Mouse (Mus musculus): ENCODE measurements around the gene Ubp1.

Gene Ubp1
- long read RNA-seq, experiment 1, partial matches to known transcripts = 11 of 24 reads
- long read RNA-seq, experiment 1, other reads (novel, unspliced or antisense) = 10 of 24 reads
- long read RNA-seq, experiment 2, partial matches to known transcripts = 16 of 32 reads
- long read RNA-seq, experiment 2, other reads (novel, unspliced or antisense) = 13 of 32 reads

DNA sequence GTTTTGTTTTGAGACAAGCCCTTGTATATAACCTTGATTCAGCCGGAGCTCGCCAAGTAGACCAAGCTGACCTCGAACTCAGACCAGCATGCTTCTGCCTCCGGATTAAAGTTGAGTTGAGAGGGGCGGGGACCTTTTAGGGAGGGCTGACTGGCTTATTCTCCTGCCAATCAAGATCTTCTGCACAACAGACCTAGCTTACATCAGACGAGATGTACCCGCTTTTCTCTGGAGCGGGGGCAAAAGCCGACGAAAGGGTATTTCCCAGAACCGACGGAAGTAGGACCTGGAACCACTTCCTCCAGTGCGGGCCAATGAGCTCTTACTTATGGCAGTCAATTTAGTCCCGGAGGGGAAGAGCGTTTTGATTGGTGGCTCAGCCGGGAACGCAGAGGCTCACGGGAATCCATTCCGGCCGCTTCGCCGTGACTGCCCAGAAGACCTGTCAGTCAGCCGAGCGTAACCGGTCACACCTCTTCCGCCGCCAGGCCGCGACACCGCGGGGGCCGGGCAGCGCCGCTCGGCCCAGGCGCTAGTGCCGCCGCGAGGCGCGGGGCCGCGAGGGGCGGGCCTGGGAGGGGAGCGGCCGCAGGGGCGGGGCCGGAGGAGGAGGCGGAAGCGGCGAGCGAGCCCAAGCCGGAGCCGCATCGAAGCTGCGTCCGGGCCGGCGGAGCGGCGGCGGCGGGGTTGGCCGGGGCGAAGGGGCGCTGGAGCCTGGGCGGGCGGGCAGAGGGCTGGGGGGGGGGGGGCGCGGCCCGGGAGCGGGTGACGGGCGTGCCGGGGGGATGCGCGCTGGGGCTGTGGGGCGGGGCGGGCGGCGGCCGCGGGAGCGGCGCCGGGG is at the start of gene Ubp1:
Gene Ubp1 (plus strand): TSS at position 401 of the 841 bp plus-strand sequence.
- intact Hi-C loops (cut with DNase I) = no loop called here

DNA sequence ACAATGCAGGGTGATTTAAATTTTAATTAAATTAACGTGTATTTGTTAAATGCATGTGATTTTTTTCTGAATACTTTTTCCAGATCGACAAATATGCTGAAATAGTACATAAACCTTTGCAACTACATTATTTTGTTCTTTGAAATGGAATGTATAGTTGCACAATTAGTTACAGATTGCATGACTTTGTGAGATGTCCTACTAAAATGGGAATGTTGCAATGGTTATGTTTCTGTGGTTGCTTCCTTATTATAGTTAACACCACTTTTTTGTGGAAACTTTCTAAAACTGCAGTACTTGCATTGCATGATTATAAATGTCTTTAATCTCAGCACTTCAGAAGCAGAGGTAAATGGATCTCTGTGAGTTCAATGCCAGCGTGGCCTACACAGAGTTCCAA is 35.8 kb upstream of the Ubp1 start:
- intact Hi-C loops (cut with DNase I) = no loop called here

DNA sequence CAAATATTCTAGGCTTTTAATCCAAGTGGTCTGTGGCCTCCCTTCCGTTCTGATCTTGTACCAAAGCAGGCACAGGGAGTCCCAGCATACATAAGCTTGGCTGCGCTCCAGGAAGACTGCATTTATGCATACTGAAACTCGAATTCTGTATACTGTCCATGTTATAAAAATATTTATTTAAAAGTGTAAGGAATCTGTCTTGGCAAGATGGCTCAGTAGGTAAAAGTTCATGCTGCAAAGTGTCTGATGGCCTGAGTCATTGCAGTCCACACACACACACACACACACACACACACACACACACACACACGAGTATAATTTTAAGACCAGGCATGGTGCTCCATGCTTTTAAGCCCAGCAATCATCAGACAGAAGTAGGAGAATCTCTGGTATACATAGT is 27.6 kb upstream of the Ubp1 start:
- intact Hi-C loops (cut with DNase I) = loop anchor here (5.0 kb wide), 1 partner anchor 161 kb away; the partner anchor contains the start of gene Clasp2

DNA sequence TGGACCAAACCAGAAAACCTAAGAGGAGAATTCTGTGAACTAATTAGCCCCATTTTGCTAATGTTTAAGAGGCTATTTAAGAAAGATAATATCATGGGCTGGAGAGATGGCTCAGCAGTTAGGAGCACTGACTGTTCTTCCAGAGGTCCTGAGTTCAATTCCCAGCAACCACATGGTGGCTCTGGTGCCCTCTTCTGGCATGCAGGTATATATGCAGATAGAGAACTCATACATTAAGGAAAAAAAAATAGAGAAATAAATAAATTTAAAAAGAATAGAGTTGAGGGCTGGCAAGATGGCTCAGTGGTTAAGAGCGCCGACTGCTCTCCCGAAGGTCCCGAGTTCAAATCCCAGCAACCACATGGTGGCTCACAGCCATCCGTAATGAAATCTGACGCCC is 26.4 kb upstream of the Ubp1 start:
- intact Hi-C loops (cut with DNase I) = loop anchor here (5.0 kb wide), 1 partner anchor 162 kb away; the partner anchor contains the start of gene Clasp2

DNA sequence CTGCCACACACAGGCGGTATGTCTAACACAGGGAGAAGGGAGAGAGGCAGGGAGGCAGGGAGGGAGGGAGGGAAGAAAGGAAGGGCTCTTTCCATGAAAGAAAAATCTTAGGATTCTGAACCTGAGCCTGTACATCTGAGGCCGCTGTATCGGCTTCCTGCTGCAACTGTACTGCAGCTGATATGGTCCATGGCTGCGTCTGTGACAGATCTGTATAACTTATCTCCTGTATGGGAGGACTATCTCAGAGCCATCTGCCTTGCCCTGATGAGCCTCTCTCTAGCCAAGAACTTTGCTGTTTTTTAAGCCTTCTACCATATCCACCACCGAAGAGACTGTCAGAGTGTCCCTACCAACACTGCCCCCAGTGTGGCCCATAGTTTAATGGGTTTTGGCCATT is 14.9 kb upstream of the Ubp1 start:
- intact Hi-C loops (cut with DNase I) = no loop called here

DNA sequence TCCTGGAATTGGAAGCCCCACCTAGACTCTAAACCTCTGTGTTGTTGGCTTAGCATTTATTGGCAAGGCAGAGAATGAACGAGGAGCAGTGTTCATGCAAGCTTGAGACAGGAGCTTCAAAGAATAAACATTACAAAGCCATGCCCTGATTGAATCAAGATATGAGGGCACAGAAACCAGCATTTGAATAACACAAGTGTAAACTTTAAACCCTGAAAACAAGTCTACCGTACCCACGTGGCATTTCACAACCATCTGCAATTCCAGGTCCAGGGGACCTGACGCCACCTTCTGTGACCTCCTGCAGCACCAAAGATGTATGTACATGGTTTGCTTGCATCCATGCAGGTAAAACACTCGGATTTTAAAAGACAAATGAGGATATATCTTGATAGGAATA is 8.1 kb upstream of the Ubp1 start:
- intact Hi-C loops (cut with DNase I) = no loop called here

DNA sequence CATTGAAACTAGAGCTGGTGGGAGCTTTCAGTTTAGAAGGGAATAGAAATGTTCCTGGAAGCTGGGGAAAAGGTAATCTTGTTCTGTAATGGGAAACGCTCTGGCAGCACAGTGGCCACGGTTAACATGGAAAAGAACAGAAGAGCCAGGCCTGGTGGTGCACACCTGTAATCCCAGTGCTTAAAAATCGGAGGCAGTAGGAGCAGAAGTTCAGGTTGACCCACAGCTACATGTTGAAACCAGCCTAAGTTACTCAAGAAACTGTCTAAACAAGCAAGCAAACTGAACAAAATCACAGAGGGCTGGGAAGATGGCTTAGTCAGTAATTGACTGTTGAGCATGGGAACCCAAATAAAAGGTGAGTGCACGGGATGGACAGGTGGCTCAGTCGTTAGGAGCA is 5.9 kb upstream of the Ubp1 start:
- intact Hi-C loops (cut with DNase I) = no loop called here

DNA sequence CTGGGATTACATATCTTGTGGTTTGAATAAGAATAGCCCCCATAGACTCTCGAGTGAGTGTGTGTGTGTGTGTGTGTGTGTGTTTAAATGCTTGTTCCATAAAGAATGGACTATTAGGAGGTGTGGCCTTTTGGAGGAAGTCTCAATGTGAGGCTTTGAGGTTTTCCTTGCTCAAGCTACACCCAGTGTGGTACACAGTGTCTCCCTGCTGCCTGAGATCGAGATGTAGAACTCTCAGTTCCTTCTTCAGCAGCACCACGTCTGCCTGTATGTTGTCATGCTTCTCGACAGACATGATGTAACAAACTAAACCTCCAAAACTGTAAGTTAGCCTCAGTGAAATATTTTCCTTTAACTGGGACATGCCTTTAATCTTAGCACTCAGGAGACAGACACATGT is 2.1 kb upstream of the Ubp1 start:
- intact Hi-C loops (cut with DNase I) = no loop called here

DNA sequence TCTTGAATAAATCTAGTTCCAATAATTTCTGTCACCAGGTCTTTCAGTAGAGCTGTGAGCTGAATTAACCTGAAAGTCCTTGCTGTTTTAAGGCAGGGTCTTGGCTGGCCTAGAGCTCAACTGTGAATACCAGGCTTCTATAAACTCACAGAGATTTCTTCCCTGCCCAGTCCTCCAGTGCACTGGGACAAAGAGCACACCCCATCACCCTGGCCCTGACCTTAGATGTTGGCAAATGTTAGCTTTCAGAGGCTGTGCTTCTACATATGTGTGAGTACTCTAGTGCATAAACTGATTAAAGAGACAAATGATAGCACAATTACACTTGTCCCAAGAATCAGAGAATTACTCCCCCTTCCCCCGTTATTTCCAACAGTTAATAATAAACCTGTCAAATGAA is 1.1 kb upstream of the Ubp1 start:
- intact Hi-C loops (cut with DNase I) = no loop called here

DNA sequence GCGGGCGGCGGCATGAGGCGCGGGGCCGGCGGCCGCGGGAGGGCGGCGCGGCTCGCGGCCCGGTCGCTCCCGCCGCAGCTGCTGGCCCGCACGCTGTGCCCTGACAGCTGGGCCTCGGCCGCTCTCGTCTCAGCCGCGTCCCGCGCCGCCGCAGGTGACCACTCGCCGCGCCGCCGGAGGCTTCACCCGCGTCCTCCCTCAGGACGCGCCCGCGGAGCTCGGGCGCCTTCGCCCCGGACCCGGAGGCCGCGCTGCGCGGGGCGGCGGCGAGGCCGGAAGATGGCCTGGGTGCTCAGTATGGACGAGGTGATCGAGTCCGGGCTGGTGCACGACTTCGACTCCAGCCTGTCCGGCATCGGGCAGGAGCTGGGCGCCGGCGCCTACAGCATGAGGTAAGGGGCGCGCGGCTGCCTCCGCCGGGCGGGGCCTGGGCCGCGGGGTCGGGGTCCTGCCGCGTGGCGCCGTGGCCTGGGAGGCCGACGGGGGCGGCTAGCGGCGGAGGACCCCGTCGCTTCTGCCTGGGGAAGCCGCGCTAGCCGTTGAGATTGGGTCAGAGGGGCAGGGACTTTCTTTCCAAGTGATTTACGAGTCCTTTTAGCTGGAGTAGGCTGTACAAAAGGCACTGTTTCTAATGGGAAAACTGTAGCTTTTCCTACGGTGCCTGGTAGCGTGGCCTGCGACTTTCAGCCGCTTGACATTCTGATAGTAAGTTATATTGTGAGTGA is 803 bp downstream of the Ubp1 start:
- intact Hi-C loops (cut with DNase I) = no loop called here

DNA sequence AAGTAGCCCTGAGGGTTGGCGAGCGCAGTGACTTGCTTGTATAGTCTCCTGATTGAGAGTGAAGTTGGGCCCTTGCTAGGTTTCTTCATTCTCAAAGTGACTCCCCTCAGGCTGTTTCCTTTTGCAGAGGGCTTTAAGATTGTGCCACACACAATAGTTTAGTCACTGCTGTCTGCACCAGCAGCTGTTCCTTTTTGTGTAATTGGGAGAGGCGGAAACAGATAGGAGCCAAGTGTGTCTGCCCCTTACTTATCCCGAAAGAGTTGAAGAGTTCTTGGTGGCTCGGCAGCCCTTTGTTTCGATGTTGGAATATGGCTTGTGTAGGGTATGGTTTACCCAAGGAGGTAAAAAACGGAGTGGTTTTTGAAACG is 1.4 kb downstream of the Ubp1 start:
- intact Hi-C loops (cut with DNase I) = no loop called here

DNA sequence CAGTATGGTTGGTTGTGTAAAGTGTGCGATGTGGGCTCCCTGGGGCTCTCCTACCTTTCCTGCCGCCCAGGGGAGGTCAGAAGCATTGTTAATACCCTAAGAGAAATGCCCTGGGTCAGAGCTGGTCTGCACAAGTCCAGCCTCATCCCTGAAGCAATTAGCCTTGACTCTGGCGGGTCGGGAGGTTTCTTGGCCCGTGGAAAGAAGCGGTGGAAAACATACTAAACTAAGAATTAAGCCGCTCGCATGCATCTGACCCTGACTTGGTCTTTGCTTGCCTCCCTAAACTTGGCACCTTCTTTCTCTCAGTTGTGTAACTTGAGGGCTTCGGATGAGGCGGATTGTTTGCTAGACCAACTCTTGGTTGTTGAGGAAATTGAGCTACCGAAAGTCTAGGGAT is 1.8 kb downstream of the Ubp1 start:
- intact Hi-C loops (cut with DNase I) = no loop called here

DNA sequence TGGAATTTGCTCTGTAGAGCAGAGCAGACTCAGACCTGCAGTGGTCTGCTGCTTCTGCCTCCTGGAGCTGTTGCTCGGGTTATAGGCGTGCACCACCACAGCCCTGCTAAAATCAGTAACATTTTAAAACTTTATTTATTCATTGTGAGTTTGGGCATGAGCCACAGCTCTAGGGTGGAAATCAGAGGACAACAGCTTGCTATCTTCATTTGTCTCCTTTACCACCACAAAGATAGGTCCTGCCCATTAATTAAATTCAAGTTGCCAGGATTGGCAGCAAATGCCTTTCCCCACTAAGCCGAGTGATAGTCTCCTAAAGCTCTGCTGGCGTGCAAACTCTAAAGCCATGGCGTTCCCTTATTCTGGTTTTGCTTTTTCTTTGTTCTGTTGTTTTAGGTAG is 4.9 kb downstream of the Ubp1 start:
- intact Hi-C loops (cut with DNase I) = no loop called here

DNA sequence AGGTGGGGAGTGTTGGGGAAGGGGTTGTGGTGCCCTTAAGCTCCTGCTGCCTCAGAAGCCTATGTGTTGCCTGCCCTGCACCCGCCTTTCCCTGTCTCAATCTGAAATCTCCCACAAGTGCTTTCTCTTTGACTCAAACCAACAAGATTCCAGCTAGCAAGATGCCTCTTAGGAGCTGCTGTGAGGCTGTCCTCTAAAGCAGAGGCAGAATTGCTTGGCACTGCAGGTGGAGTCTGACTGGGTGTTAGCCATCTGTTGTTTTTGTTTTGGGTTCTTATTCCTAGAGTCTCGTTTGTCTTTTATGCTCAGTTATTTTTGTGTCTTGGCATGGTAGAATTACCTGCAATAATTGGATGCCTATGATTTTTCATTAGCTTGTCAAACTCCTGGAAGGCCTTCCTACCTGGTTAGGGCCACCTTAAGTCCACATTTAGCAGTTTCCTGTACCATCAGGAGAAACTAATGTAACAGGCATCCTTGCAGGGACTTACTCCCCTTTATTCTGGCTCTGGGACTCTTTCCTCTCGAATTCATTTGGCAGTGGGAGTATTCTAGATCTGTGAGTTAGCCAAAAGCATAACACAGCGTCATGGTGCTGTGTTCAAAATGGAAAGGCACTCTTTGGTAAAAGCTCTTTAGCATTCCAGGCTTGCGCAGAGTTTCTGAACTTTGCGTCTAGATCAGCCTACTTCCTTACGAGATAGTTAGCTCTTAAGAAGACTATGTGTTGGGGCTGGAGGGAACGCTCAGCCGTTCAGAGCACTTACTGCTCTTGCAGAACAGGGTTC is 8.5 kb downstream of the Ubp1 start:
- intact Hi-C loops (cut with DNase I) = no loop called here

DNA sequence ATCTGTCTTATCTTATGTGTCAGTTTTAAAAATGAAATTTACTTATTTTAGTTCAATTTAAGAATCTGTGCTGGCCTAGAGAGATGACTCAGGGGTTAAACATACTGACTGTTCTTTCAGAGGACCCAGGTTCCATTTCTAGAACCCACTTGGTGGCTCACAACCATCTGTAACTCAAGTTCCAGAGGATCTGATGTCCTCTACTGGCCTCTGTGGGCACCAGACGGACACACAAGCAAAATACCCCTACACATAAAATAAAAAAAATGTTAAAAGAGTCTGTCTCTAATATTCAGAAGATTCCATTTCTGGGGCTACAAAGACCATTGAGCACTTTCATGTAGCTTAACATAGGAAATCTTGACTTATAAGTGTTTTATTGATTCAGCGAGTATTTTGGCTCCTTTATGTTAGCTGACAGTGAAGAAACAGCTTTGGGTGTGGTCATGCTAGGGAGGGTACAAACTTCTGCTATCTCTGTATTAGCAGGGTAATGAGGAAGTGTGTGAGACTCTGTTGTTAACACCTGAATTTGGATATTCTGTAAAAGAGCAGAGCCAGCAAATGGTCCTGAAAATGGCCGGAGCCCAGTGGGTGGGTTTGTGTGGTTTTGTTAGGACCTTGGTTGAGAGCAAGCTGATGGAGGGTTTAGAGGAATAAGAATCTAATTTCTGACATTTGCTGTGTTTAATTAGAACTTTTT is 10.5 kb downstream of the Ubp1 start:
- intact Hi-C loops (cut with DNase I) = no loop called here

DNA sequence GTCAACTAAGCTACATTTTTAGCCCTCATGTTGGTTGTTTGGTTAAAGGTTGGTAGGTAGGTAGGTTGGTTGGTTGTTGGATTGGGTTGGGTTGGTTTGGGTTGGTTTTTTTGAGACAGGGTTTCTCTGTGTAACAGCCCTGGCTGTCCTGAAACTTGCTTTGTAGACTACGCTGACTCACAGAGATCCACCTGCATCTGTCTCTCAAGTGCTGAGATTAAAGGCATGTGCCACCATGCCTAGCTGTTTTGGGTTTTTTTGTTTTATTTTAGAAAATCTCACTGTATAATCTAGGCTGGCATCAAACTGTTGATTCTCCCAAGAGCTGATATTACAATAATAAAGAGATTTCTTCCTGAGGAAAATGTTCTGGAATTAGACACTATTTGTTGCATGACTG is 12.6 kb downstream of the Ubp1 start:
- intact Hi-C loops (cut with DNase I) = no loop called here

DNA sequence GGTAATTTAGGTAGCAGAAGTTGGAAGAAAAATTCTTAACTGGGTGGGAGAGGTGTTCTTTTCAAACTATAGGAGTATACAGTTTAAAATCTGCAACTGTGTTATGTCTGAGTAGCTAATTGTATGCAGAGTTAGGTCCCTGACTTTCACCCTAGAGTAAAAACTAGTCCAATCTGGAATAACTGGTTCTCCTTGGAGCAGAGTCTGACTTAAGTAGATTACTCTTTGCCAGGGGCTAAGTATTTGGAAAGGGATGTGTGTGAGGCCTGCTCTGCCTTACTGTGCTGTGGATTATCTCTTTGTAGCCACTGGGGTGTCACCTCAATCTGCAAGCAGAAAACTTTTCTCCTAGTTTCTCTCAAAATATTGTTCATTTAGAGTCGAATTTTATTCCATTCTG is 16.5 kb downstream of the Ubp1 start:
- intact Hi-C loops (cut with DNase I) = no loop called here

DNA sequence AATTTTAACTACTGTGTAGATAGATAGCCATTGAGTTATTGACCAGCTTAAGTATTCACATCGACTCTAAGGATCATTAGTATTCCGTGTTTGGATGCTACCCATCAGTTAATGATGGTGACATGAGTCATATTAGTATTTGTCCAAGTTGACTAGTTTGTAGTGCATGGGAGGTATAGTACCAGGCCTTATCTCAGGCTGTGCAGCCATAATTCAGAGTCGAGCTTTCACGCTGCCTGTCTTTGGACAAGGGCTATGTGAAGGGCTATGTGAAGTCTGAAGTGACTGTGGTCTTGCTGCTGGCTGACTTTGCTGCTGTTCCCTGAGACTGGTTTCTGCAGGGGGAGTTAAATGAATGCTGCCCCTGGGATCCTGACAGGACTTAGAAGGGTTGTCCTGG is 27.0 kb downstream of the Ubp1 start:
- intact Hi-C loops (cut with DNase I) = no loop called here

DNA sequence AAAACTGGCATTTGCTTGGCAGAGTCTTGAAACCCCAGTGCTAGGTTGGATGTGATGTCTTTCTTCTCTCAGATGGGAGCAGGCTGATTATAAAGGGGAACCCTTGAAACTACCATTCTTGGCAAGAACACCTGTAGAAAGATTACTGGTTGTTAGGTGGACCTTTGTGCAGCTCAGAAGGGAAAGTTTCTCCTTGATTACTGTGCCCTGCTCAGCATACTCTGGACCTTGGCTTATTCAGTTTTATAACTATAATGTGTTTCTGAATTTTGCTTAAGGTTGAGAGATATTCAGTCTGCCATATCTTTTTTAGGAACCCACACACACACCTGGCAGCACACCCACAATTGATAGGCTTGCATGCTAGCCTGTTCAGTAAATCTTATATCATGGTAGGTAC is 33.0 kb downstream of the Ubp1 start:
- intact Hi-C loops (cut with DNase I) = no loop called here

DNA sequence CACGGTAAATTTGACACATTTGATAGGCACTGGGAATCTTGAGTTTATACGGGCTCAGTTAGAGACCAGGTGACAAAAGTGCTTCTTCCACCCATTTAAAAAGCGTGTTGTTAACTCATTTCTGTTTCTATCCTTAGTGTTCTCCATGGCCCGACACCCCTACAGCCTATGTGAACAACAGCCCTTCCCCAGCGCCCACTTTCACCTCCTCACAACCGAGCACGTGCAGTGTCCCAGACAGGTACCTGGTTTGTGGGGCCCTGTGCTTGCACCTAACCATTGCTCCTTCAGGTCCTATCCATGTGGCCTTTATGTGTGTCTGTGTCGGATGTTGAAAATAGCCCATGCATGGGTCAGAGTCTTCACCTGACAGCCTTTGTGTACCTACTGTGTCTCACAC is 33.7 kb downstream of the Ubp1 start:
- intact Hi-C loops (cut with DNase I) = no loop called here

DNA sequence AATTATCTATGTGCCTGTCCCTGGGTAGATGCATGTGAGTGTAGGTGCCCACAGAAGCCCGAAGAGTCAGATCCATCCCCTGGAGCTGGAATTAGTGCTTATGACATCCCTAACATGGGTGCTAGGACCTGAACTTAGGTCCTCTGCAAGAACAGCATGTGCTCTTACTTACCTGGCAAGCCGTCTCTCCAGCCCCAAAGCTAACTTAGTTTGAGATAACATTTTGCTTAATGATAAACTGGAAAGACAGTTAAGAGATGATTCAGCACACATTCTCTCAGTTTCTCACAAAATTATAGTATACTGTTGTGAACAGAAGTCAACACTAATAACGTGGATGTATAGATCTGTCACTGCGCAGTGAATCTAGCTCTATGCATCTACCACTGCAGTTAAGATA is 36.1 kb downstream of the Ubp1 start:
- intact Hi-C loops (cut with DNase I) = no loop called here
